Mouse (Mus musculus) spleen, adult 2 months (tissue): ENCODE results near the gene Sorbs1.

Experiments used
- CTCF ChIP-seq: fragments of 200-500 bp; IDR thresholded peaks from 2 replicates; pipeline ENCODE4 v1.5.1; 2011; ENCODE audit warnings: mild to moderate bottlenecking, inconsistent platforms; ENCODE audit not compliant: insufficient read depth, insufficient read length, insufficient replicate concordance; ENCODE audit errors: extremely low read depth
- POLR2A ChIP-seq: fragments of 200-500 bp; IDR thresholded peaks from 2 replicates; pipeline ENCODE4 v1.6.1; 2011; ENCODE audit warnings: low read depth, low read length, inconsistent platforms

DNA sequence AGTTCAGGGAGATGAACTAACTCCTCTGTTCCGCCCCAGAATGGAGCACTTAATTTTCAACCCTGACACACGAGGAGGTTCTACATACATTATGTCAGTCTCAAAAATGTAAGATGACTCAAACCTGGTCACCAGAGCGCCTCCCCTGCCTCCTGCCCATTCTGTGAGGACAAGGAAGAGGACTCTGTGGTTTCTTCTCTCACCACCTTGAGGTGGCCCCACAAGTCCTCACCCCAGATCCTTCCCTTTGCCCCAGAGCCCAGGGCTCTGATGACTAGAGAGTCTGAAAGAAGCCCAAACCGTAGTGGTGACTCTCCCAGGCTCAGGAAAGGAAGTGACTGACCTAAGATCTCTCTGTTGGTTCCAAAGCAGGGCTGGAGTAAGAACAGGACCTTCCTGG lies 17.5 kb downstream of the Sorbs1 start:
- TF ChIP-seq CTCF (no peak), POLR2A (no peak)
